Mouse (Mus musculus): Measurements from ENCODE around the gene Rps2. TPM values are rescaled to one million over a fixed set of nuclear protein-coding genes. Genes with fewer than 3 reads are reported as not detected.

The Rps2 gene
- polyA plus RNA-seq, 1 experiment from 2014 or later, result 776 TPM

GRCm38 (mm10) chr17:24727618-24728017, 9.7 kb downstream of the Rps2 start, which contains the start of gene Rpl3l:
Rpl3l (plus strand) TSS chr17:24727820.
- ATAC-seq, result no peak
- H3K27ac ChIP-seq (ENCODE audit: low read depth, low read length), result no peak within 1 kb of the TSS
- WGBS, result 67% methylated on average over 2 of the region's 2 CpGs
- H3K4me1 ChIP-seq (replicated peaks; ENCODE audit: control insufficient read depth, insufficient read depth, low read length), result 0 out of 2 replicates have a peak, but pooled peaks cover 3% of the 10 kb centered on the region
- H3K9ac ChIP-seq (ENCODE audit: low read depth, low read length), result no peak within 1 kb of the TSS
- H3K9me3 ChIP-seq (ENCODE audit: control insufficient read depth), result no peaks in the 10 kb centered on the region
- no peaks in the 10 kb centered on the region for H3K36me3 ChIP-seq (ENCODE audit: control insufficient read depth, insufficient read depth)
- no peak within 1 kb of the TSS for H3K4me2 ChIP-seq (replicated peaks; ENCODE audit: low read depth)
- no peak for TF ChIP-seq CTCF (IDR thresholded peaks at IDR 0.05; ENCODE audit: low read depth)
- H3K4me3 ChIP-seq (ENCODE audit: low read depth, low read length), result no peak within 1 kb of the TSS
- peaks cover 3% of the 10 kb centered on the region; the same call in 1 of the 2 replicates for H3K27me3 ChIP-seq (replicated peaks; ENCODE audit: control insufficient read depth, insufficient read depth, low read length)

DNA sequence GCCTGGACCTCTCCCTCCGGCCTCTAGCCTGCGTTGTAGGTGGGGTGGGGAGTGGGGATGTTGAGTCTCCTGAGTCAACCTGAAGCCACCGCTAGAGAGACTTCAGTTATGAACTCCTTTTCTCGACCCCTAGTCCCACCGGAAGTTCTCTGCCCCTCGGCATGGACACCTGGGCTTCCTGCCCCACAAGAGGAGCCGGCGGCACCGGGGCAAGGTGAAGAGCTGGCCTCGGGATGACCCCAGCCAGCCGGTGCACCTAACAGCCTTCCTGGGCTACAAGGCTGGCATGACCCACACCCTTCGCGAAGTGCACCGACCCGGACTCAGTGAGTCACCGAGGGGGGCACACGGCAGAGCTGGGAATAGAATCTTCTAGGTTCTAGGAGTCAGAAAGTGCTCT, 10.3 kb downstream of the Rps2 start:
- H3K4me2 ChIP-seq (replicated peaks; ENCODE audit: low read depth), result no peak overlapping the region
- WGBS, result 65% methylated on average over 17 of the region's 17 CpGs

GRCm38 (mm10) chr17:24729067-24729466, 11.2 kb downstream of the Rps2 start:
- Histone ChIP-seq H3K27ac (ENCODE audit: low read depth, low read length) (no peak overlapping the region), H3K27me3 (replicated peaks; ENCODE audit: control insufficient read depth, insufficient read depth, low read length) (peaks cover 3% of the 10 kb centered on the region; the same call in 1 of the 2 replicates), H3K9me3 (ENCODE audit: control insufficient read depth) (no peaks in the 10 kb centered on the region), H3K36me3 (ENCODE audit: control insufficient read depth, insufficient read depth) (no peaks in the 10 kb centered on the region), H3K9ac (ENCODE audit: low read depth, low read length) (no peak overlapping the region), H3K4me3 (ENCODE audit: low read depth, low read length) (no peak overlapping the region), H3K4me2 (replicated peaks; ENCODE audit: low read depth) (no peak overlapping the region), H3K4me1 (replicated peaks; ENCODE audit: control insufficient read depth, insufficient read depth, low read length) (no peaks in the 10 kb centered on the region)
- no peak for TF ChIP-seq CTCF (IDR thresholded peaks at IDR 0.05; ENCODE audit: low read depth)
- WGBS, result 69% methylated on average over 6 of the region's 6 CpGs
- no peak for ATAC-seq

More for the DNA sequence above, 10.3 kb downstream of the Rps2 start:
- H3K4me3 ChIP-seq (ENCODE audit: low read depth, low read length), result no peak overlapping the region
- H3K9ac ChIP-seq (ENCODE audit: low read depth, low read length), result no peak overlapping the region
- ATAC-seq, result no peak
- no peak overlapping the region for H3K27ac ChIP-seq (ENCODE audit: low read depth, low read length)
- TF ChIP-seq CTCF (IDR thresholded peaks at IDR 0.05; ENCODE audit: low read depth), result no peak
- H3K9me3 ChIP-seq (ENCODE audit: control insufficient read depth), result no peaks in the 10 kb centered on the region
- H3K4me1 ChIP-seq (replicated peaks; ENCODE audit: control insufficient read depth, insufficient read depth, low read length), result 0 out of 2 replicates have a peak, but pooled peaks cover under 1% of the 10 kb centered on the region
- no peaks in the 10 kb centered on the region for H3K36me3 ChIP-seq (ENCODE audit: control insufficient read depth, insufficient read depth)
- H3K27me3 ChIP-seq (replicated peaks; ENCODE audit: control insufficient read depth, insufficient read depth, low read length), result peaks cover 3% of the 10 kb centered on the region; the same call in 1 of the 2 replicates

- no peaks in the 10 kb centered on the region for H3K4me1 ChIP-seq (replicated peaks; ENCODE audit: control insufficient read depth, insufficient read depth, low read length)
- 83% methylated on average over 14 of the region's 14 CpGs for WGBS
- H3K4me3 ChIP-seq (ENCODE audit: low read depth, low read length), result no peak overlapping the region
- peaks cover 3% of the 10 kb centered on the region; the same call in 1 of the 2 replicates for H3K27me3 ChIP-seq (replicated peaks; ENCODE audit: control insufficient read depth, insufficient read depth, low read length)
- ATAC-seq, result no peak
- no peaks in the 10 kb centered on the region for H3K9me3 ChIP-seq (ENCODE audit: control insufficient read depth)
- H3K4me2 ChIP-seq (replicated peaks; ENCODE audit: low read depth), result no peak overlapping the region
- H3K36me3 ChIP-seq (ENCODE audit: control insufficient read depth, insufficient read depth), result no peaks in the 10 kb centered on the region
- no peak overlapping the region for H3K27ac ChIP-seq (ENCODE audit: low read depth, low read length)
- H3K9ac ChIP-seq (ENCODE audit: low read depth, low read length), result no peak overlapping the region
- TF ChIP-seq CTCF (IDR thresholded peaks at IDR 0.05; ENCODE audit: low read depth), result no peak
Observed at GRCm38 (mm10) chr17:24730787-24731186, 12.9 kb downstream of the Rps2 start.

GRCm38 (mm10) chr17:24732233-24732935, 14.5 kb downstream of the Rps2 start:
- Histone ChIP-seq H3K4me1 (replicated peaks; ENCODE audit: control insufficient read depth, insufficient read depth, low read length) (0 out of 2 replicates have a peak, but pooled peaks cover 1% of the 10 kb centered on the region), H3K36me3 (ENCODE audit: control insufficient read depth, insufficient read depth) (no peaks in the 10 kb centered on the region), H3K9me3 (ENCODE audit: control insufficient read depth) (no peaks in the 10 kb centered on the region), H3K4me3 (ENCODE audit: low read depth, low read length) (no peak overlapping the region), H3K27me3 (replicated peaks; ENCODE audit: control insufficient read depth, insufficient read depth, low read length) (peaks cover 3% of the 10 kb centered on the region; the same call in 1 of the 2 replicates), H3K4me2 (replicated peaks; ENCODE audit: low read depth) (no peak overlapping the region), H3K27ac (ENCODE audit: low read depth, low read length) (no peak overlapping the region), H3K9ac (ENCODE audit: low read depth, low read length) (no peak overlapping the region)
- ATAC-seq, result no peak
- no peak for TF ChIP-seq CTCF (IDR thresholded peaks at IDR 0.05; ENCODE audit: low read depth)
- WGBS, result 84% methylated on average over 12 of the region's 12 CpGs

DNA sequence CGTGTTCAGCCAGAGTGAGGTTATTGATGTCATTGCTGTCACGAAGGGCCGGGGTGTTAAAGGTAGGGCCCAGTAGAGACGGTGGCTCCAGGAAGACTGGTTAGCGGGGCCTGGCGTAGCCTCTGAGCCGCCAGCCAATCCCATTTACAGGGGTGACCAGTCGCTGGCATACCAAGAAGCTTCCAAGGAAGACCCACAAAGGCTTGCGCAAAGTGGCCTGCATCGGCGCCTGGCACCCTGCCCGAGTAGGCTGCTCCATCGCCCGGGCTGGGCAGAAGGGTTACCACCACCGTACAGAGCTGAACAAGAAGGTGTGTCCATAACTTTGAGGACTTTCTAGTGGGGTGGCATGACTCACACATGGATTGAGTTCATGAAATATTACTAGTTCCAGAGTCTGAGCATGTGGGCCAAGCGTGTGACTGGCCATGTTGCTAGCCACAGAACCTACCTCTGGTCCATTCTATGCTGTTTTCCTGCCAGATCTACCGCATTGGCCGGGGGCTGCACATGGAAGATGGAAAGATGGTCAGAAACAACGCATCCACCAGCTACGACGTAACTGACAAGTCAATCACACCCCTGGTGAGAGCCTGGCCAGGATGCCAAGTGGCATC, 15.6 kb downstream of the Rps2 start:
- 90% methylated on average over 21 of the region's 21 CpGs for WGBS
- Histone ChIP-seq H3K4me3 (ENCODE audit: low read depth, low read length) (no peak overlapping the region), H3K27me3 (replicated peaks; ENCODE audit: control insufficient read depth, insufficient read depth, low read length) (no peaks in the 10 kb centered on the region), H3K4me1 (replicated peaks; ENCODE audit: control insufficient read depth, insufficient read depth, low read length) (0 out of 2 replicates have a peak, but pooled peaks cover 7% of the 10 kb centered on the region), H3K36me3 (ENCODE audit: control insufficient read depth, insufficient read depth) (no peaks in the 10 kb centered on the region), H3K9me3 (ENCODE audit: control insufficient read depth) (no peaks in the 10 kb centered on the region), H3K9ac (ENCODE audit: low read depth, low read length) (no peak overlapping the region), H3K27ac (ENCODE audit: low read depth, low read length) (no peak overlapping the region), H3K4me2 (replicated peaks; ENCODE audit: low read depth) (no peak overlapping the region)
- TF ChIP-seq CTCF (IDR thresholded peaks at IDR 0.05; ENCODE audit: low read depth), result no peak
- no peak for ATAC-seq
